Mouse (Mus musculus) G1E-ER4 (cell line): ENCODE data around the gene Prkra. TPM values are rescaled to one million over a fixed set of nuclear protein-coding genes. Genes with fewer than 3 reads are reported as not detected.

ENCODE experiments used
- GATA1 ChIP-seq: IDR thresholded peaks from one replicate; pipeline ENCODE4 v1.8.0; 2012; ENCODE audit warnings: low read length, inconsistent platforms
- polyA plus RNA-seq: library from polyadenylated mRNA; stranded (reverse); fragments of >175 nt; gene quantifications from 2 replicates; pipeline ENCODE4 v1.2.3, GENCODE M21; 2012

Gene Prkra
- polyA plus RNA-seq, 1 experiment, result 13.5 TPM

DNA sequence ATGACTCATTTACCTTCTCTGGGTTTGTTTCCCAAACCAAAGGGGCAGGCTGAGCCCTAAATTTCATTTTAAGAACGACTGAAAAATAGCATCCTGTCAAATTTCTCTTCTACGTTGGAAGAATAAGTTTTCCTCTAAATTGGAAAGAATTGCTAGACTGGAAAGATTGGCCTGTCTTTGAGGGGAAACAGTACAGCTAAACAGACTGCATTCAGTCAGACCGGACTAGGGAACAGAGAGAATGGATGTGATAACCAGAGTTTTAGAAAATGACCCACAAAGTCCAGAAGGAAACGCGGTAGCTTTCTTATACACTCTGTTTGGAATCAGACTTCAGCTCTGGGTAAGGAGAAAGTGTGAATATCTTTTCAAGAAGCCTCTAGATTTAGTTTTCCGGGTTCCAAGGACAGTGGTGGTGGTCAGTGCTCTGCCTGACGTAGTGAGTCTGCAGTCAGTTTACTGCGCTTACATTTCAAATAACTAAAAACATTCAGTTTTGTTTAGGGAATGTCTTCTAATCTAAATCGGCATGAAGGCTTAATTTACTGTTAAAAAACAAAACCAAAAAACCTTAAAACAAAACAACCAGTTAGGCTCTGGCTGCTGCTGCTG, 24.4 kb upstream of the Prkra start:
- no peak for TF ChIP-seq GATA1

DNA sequence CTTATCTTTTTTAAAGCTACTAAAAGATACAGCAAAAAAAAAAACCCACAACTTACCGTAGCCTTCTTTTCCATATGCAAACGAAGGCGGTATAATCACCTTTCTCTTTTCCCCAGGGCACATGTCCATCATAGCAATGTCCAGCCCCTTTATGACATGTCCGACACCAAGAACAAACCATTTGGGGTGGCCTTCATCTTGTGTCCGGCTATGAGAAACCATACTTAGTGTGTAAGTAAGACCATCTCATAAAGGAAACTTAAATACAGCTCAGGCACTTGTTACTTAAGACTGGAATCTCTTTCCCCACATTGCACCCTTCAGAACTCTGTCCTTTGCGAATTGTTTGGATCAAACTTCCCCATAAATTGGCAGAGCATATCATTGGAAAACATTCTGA, 23.8 kb upstream of the Prkra start:
- TF ChIP-seq GATA1, result no peak

DNA sequence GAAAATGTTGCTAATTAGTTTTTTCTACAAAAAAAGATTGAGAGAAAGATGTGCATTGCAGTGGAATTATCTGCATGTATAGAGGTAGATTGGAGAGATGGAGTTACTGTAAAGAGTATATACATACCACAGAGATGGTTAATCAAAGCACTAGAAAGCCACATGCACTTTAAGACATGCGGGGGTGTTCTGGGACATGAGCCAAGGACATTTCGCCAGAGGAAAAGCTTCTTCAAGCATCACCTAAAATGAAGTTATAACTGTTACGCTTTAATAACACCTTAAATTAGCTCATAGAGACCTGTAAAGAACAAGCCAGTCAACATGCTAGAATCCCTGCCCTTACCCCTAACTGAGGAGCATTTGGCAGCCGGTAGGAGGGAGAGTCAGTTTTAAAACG, 19.4 kb upstream of the Prkra start:
- TF ChIP-seq GATA1, result no peak

DNA sequence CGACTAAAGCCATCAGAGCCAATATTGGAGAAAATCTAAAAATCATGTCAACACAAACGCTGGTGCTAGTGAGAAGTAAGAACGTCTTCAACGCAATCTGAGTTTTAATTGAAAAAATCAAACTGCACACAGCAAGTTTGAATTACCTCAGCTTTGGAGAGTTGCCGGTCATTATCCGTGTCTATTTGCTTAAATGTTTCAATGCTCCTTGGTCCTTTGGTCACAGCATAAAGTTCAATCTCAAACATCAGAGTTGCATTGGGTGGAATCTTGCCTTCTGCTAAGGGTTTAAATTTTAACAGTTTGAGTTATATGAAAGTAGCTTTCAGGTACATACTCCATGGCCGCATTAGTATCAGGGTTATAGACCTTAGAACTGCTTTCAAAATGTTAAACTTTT, 17.7 kb upstream of the Prkra start:
- no peak for TF ChIP-seq GATA1

DNA sequence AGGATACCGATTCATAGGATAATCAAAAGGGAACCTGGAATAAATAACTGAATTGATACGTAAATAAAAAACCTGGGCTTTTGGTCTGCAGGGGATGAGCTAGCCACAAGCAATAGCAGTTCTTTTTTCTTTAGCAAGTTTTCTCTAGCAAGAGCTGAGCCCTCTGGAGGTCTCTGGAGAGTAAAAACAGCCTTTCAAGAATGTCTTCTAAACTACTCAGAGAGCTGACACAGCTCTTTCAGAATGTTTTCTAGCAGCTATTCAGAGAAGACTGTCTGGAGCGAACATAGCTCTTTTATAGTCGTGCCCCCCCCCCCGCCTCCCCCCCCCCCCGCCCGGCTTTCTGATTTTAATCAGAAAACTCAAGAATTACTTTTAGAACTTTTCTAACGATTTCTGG, 11.6 kb upstream of the Prkra start:
- TF ChIP-seq GATA1, result no peak

DNA sequence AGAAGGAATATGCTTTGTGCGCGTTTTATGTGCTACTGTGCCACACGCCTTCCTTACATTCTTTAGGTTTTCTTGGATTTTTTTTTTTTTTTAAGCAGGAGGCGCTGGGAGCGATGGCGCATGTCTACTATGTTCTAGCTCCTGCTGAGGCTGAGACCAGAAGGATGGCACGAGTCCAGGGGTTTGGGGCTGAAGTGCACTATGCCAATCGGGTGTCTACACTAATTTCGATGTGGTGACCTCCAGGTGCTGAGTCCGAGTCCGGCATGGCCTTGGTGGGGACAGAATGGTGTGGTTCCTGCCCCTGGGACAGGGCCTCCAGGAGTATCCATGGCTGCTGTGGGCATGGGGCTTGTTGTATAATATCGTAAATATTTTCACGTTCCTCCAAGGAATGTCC, 10.7 kb upstream of the Prkra start:
- no peak for TF ChIP-seq GATA1

DNA sequence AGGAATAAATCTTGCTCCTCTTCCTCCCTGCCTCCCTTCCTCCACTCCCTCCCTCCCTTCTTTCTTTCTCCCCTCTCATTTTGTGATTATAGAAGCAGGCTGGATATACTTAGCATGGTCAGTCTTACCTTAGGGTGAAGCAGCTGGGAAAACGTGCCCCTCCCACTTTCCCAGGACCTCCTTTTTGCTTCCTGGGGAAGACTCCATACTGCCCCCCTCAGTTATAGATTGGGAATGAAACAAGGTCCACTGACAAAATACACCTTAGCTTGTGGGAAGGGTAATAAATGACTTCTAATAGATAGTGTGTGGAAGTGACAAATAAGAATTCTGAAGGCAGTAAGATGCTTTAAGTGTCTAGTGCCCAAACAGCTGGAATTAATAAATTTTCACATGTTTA, 8.2 kb upstream of the Prkra start:
- no peak for TF ChIP-seq GATA1

DNA sequence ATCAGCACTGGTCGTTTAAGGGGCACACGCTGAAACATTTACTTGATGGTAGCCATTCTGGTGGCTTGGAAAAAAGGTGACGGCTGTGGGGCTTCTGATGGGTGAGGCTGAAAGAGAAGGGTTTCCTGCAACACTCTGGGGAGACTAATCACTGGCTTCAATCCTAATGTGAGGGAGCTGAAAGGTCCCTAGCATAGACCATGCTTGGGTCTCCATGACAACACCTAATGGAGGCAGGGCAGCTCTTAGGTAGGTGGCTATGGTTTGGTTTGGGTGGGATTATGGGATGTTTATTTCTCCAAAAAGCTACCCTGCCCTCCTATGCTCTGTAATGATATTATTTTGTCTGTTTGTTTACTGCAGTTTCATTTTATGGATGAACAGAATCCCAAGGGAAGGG, 7.6 kb upstream of the Prkra start:
- TF ChIP-seq GATA1, result no peak

DNA sequence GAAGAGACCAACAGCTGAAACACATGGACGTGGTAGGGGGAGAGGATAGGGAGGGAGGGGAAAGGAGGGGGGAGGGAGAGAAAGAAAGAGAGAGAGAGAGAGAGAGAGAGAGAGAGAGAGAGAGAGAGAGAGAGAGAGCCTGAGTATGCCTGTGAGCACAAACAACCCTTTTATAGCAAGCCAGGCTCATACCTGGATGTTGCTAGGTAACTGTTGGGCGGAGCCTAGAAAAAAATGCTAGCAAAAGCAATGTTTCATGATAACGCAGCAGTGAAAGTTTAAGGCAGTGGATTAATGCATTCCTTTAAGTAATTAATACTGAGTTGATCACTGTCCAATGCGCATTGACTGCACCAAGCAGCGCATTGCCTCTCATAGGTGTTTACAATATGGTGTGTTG, 6.8 kb upstream of the Prkra start:
- TF ChIP-seq GATA1, result no peak

DNA sequence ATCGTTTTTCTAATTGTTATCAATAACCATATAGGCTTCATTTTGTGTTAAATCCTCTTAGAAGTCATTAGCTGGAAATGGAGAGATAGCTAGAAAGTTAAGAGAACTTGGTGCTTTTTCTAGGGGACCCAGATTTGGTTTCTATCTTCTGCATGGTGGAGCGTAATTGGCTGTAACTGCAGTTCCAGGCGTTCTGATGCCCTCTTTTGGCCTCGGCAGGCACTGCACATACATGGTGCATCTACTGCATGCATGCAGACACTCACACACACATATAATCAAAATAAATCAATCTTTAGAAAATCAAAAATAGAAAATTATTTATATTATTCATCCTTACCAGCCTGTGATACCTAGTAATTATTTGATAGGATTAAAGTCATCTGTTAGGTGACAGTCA, 5.3 kb upstream of the Prkra start:
- no peak for TF ChIP-seq GATA1

DNA sequence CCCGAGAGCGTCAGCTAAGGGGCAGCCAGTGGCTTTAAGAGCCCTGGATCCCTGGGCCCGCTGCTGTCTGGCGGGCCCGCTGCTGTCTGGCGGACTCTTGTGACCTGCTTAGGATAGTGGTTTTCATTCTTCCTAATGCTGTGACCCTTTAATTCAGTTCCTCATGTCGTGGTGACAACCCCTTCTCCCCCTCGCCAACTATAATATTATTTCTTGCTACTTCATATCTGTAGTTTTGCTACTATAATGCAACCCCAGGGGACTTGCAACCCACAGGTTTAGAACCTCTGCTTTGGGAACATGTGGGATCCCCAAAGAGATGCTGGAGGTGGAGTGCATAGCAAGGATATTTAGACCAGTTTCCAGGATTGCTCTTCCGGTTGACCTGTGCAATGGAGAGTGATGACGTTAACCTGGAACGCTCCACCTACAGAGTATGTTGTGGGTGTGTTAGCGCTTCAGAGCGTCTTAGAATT, 889 bp upstream of the Prkra start:
- no peak for TF ChIP-seq GATA1

DNA sequence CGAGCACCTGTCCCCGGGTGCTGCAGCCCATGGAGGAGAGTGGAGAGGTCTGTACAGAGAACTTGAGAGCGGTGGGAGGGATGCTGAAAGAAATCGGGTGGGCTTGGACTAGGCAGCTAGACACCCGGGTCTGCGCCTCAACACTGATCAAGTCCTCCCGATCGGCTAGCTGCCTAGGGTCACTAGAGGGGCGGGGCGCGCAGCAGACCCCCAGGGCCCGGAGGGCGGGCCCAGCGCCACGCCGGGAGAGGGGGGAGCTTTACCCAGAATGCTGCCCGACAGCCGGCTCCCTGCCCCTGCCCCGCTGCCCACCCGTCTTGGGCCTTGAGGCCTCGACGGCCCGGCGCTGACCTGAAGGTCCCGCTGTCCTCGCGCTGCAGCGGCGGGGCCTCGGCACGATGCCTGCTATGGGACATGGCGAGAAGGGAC, 360 bp downstream of the Prkra start:
- no peak for TF ChIP-seq GATA1

DNA sequence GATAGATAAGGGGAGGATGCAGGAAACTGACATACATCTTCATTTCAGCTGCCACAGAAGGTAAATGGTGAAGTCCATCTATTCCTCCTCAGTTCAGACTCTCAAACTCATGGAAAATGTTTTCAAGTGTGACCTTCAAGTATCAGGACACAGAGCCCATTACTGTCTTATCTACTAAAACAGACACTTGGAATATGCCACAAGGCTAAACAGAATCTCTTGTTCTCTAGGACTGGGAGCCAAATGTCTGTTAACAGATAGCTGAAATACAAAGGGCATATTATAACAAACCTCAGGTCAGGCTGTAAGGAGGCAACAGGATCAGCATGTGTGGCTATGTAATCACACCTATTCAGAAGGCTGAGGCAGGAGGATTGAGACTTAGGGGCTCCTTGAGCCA, 4.0 kb downstream of the Prkra start:
- TF ChIP-seq GATA1, result no peak

DNA sequence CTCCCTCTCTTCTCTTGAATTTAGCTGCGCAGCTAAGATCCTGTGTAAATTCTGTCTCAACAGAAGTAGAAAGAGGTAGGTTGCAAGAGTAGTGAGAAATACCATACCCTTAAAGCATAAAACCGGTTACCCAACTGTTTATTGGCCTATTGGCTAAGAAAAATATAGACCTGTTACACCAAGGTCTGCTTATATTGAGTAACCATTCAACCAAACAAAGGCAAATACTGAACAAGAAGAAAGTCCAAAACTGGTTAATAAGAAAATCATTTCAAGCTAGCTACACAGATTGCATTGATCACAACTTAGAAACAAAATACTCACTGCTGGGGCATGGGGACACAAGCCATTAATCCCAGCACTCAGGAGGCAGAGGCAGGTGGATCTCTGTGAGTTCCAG, 8.2 kb downstream of the Prkra start:
- no peak for TF ChIP-seq GATA1

DNA sequence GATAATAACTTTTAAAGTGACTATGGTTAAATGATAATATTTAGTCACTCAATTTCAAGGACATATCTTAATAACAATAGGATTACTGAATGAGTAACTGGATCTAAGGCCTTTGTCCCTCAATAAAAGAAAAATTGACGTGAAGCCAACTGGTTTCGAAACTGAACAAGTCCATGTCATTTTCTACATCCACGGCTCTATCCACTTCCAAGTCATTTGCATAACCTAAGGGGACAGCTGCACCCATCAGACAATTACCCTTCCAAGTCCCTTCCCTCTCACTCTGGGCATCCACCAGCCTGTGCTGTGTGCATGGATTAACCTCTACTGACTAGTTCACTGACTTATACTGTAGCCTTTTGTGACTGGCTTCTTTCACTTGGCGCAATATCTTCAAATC, 16.2 kb downstream of the Prkra start:
- no peak for TF ChIP-seq GATA1

DNA sequence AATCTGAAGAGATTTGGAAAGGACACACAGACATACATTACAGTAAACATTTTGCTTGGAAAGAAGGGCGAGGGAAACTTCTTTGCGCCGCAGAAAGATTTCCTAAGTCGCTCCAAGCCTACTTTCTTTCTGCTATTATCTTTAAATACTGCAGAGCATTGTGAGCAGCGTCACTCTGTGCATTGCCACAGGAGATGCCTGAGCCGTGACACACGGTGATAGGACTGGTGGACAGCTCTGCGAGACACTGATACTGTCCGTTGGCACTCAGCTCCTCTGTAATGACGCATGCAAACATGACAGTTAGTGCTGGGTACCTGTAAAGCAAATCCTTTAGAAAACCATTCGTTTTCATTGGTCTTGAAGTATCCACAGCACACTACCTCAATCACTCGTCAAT, 17.5 kb downstream of the Prkra start:
- TF ChIP-seq GATA1, result no peak

DNA sequence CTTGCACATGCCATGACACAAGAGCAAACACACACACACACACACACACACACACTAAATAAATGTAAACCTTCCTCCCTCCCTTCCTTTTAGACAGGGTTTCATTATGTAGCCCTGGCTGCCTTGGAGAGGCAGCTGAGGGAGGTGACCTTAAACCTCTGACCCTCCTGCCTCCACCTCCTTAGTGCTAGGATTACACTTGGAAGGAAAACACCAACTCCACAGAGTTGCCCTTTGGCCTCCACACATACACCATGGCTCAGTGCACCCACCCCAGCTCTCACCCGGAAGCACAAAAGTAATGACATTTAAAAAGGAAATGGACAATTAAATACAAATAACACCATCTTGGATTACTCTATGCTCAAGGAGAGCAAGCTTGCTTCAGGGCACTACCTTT, 26.1 kb downstream of the Prkra start:
- TF ChIP-seq GATA1, result no peak

DNA sequence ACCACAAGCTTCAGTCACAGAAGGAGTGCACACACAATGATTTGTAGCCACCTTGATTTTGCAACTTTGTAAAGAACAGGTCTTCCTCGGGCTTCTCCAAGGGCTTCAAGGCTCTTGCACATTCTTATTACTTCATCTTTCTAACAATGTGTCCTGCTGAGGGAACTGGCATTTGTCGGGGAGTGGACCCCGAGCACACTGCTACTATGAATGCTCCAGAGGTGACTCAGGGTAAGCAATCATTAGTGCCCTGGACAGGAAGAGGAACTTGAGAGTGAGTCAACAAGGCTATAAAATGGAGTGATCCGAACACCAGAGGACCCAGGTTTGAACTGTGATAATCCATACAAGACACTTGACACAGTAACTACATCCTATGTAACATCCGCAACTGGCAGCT, 27.6 kb downstream of the Prkra start:
- no peak for TF ChIP-seq GATA1
